Comparison of ENCODE assay signal across 8 mouse cellular contexts in the genomic region with DNA sequence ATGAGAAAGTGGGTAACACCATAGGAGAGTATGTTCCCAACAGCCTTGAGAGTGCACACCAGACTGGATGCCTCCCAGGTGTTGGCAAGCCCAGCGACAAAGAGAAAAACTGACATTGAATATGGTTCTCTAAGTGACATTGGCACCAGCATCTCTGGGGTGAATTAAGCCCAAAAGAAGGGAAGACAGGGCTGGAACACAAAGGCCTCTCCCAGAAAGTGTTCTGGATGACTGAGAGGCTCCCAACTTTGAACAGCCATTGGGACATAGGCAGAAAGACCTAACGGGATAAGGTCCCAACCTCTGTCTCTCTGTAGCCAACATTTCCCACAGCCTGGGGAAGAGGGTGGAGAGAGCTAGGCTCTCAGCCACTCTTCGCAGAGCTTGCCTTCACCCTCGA. TPM values are rescaled to one million over a fixed set of nuclear protein-coding genes. Genes with fewer than 3 reads are reported as not detected.
DNase-seq lines count a peak whose midpoint lies in the region; ATAC-seq and TF ChIP-seq lines count a peak whose summit lies in the region.

No protein-coding gene starts in this region.

- no peak for TF ChIP-seq POLR2A in cortical plate, adult 2 months (IDR thresholded peaks at IDR 0.05; ENCODE audit: extremely low read depth, insufficient read depth, low read length)

- WGBS in hindbrain, embryonic 10.5 days, result 21% methylated on average over 4 of the region's 4 CpGs
- WGBS in liver, postnatal 0 days (ENCODE audit: insufficient replicate concordance), result 32% methylated on average over 4 of the region's 4 CpGs

- no peak overlapping the region for H3K27ac ChIP-seq in cortical plate, adult 2 months (ENCODE audit: insufficient read depth, low read length)
- H3K27ac ChIP-seq in hindbrain, embryonic 10.5 days, result peak overlapping the region; percentile 93; the same call in 1 of the 2 replicates
- no peak overlapping the region for H3K27ac ChIP-seq in liver, postnatal 0 days (ENCODE audit: low read depth)

- DNase-seq in heart, adult 11 months, result peak; percentile 92
- DNase-seq in heart, postnatal 25 days (ENCODE audit: low spot score), result no peak
- no peak for DNase-seq in hindbrain, embryonic 10.5 days (ENCODE audit: low spot score)
- no peak for DNase-seq in liver, postnatal 0 days
- no peak for DNase-seq in embryo, embryonic 10.5 days (ENCODE audit: low spot score)
- DNase-seq in adrenal gland, postnatal 14 days, result no peak
- DNase-seq in kidney, adult 8-10 months, result no peak

- no peaks in the 10 kb centered on the region for H3K9me3 ChIP-seq in hindbrain, embryonic 10.5 days
- H3K9me3 ChIP-seq in liver, postnatal 0 days (ENCODE audit: low read length), result no peaks in the 10 kb centered on the region

- peaks cover 57% of the 10 kb centered on the region for H3K27me3 ChIP-seq in hindbrain, embryonic 10.5 days (ENCODE audit: insufficient read depth, poor library complexity, severe bottlenecking)
- peaks cover 45% of the 10 kb centered on the region for H3K27me3 ChIP-seq in liver, postnatal 0 days (ENCODE audit: insufficient read depth, low read length)

- peak overlapping the region; percentile 70 for H3K4me2 ChIP-seq in liver, postnatal 0 days (ENCODE audit: low read depth, low read length)

- H3K36me3 ChIP-seq in hindbrain, embryonic 10.5 days, result peaks cover 41% of the 10 kb centered on the region
- peaks cover 13% of the 10 kb centered on the region for H3K36me3 ChIP-seq in liver, postnatal 0 days (replicated peaks; ENCODE audit: insufficient read depth, low read length)

- no peak for ATAC-seq in liver, postnatal 0 days

- intact Hi-C loops in heart, postnatal 25 days (cut with DNase I), result no loop called here

- H3K4me3 ChIP-seq in cortical plate, adult 2 months (ENCODE audit: insufficient read depth, low read length), result peak overlapping the region; percentile 94
- peak overlapping the region; percentile 91 for H3K4me3 ChIP-seq in hindbrain, embryonic 10.5 days
- peak overlapping the region; percentile 66 for H3K4me3 ChIP-seq in liver, postnatal 0 days (ENCODE audit: low read depth, low read length)

- no peak for TF ChIP-seq EP300 in liver, postnatal 0 days (IDR thresholded peaks at IDR 0.05; ENCODE audit: low read depth)

- no peak for TF ChIP-seq CTCF in cortical plate, adult 2 months (IDR thresholded peaks at IDR 0.05; ENCODE audit: extremely low read depth, insufficient read depth, low read length)
- no peak for TF ChIP-seq CTCF in liver, postnatal 0 days (IDR thresholded peaks at IDR 0.05; ENCODE audit: low read depth)

- H3K4me1 ChIP-seq in cortical plate, adult 2 months (ENCODE audit: control insufficient read depth, insufficient read depth, low read length), result peaks cover 3% of the 10 kb centered on the region; the same call in 1 of the 2 replicates
- peaks cover 72% of the 10 kb centered on the region for H3K4me1 ChIP-seq in hindbrain, embryonic 10.5 days (replicated peaks)
- peaks cover 7% of the 10 kb centered on the region for H3K4me1 ChIP-seq in liver, postnatal 0 days (ENCODE audit: insufficient read depth)

- H3K9ac ChIP-seq in liver, postnatal 0 days (replicated peaks), result peak overlapping the region; percentile 71

RNA-seq across cellular contexts. Expression of gene Zbtb16, which starts 2.0 kb away (rescaled TPM):
- total RNA-seq in heart, postnatal 25 days (2021), result 100 to 1,000 TPM; 132 to 167 TPM
- 22.0 and 34.9 TPM in 2 replicates for polyA plus RNA-seq in cortical plate, adult 2 months (2012; rRNA removed)
- polyA plus RNA-seq in hindbrain, embryonic 10.5 days (2016; fragmentation: Nextera tagmentation; extraction: Ambion mirVana), result 22.6 and 35.6 TPM in 2 replicates
- polyA plus RNA-seq in liver, postnatal 0 days (2015; fragmentation: Nextera tagmentation; extraction: Ambion mirVana), result 2.2 and 2.5 TPM in 2 replicates
- total RNA-seq in adrenal gland, postnatal 14 days (2021), result 88.9 and 109 TPM in 2 replicates
